Mouse (Mus musculus): ENCODE data around the gene Rmi1.
"Not testable (repeated sequence)": the region's sequence is repeated elsewhere in the genome, so short reads cannot be mapped to it uniquely, and the experiment has no call there.

Rmi1 gene

DNA sequence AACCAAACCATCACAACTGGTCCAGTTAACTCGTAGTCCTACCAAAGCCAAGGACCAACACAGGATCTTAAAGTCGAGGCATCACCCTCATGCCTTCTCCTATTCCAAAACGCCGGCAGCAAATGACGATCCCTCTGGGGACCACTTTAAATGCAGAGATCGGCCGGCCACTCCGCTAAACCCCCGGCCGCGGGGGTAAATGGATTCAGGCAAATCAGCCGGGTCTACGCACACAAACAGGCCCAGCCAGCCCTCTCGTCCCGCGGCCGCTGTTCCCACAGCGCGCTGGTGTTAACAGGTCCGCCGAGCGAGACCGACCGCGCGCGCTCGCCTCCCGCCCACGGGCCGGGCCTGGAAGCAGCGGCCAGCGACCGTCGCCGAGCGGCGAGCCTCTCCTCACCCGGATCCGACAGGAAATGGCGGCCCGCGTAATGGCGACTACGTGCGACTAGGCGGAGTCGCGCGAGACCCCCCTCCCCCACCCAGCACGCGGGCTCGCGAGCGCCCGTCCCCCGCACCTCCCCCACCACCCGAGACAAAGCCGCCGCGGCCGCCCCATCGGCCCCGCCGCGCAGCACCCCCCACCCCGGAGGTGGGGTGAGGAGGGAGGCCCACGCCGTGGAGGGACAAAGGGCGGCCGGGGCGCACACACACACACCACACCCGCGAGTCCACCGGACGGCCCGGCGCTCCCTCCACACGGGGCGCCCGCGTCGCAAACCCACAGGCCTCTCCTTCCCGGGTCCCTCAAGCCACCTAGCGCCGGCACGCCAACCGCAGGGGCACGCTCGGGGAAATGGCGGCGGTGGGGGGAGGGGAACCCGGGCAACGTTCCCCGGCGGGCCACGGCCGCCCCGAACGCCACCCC, 679 bp upstream of the Rmi1 start:
- DNase-seq (ENCODE audit: low read depth, low spot score), result peak; percentile 80

DNA sequence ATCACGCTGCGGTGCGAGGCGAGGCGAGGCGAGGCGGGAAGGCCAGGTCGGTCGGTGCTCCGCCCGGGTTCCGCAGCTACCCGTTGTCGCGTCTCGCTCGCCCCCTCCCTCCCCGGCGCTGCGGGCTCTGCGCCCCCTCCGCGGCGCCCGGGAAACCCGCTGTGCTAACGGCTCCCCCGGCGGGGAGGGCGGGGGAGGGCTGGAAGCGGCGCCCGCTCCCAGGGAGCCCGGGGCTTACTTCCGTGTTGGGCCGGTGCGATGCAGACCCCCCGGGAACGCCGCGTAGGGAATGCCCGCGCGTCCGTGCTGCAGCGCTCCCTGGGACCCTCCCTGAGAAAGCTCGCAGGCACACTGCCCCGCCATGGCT, 679 bp downstream of the Rmi1 start:
- no peak for DNase-seq (ENCODE audit: low read depth, low spot score)

DNA sequence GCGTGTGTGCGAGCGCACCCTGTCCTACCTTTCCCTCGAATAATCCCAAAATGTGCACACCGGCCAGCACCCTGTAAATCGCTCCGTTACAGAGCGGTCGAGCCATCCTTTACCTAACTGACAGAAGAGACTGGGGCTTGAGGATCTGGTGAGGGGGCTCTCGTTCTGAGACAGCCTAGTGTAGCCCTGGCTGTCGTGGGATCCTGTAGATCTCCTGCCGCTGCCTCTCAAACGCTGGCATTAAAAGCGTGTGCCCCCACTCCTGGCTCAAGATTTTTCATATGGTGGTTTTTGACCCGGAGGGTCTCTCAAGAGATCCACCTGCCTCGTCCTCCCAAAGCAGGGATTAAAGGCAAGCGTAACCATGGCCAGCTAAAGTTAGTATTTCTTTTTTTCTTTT, 1.2 kb downstream of the Rmi1 start, which contains the start of gene Hnrnpk:
Gene Hnrnpk (minus strand): TSS at position 101 of the 400 bp plus-strand sequence.
- not testable (repeated sequence) for DNase-seq (ENCODE audit: low read depth, low spot score)

DNA sequence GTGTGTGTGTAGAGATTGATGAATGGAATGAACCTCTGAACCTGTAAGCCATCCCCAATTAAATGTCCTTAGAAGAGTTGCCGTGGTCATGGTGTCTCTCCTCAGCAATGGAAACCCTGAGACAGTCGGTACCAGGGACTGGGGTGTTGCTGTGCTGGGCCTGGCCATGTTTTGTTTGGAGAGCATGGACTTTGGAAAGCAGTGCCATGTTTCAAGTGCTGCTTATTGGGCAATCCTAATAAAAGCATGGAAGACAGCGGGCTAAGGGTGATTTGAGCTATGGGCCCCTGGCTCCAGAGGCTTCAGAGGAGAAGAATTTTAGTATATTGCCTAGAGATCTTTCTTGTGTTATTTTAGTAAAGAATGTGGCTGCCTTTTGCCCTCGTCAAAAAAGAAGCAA, 9.0 kb downstream of the Rmi1 start:
- DNase-seq (ENCODE audit: low read depth, low spot score), result no peak

DNA sequence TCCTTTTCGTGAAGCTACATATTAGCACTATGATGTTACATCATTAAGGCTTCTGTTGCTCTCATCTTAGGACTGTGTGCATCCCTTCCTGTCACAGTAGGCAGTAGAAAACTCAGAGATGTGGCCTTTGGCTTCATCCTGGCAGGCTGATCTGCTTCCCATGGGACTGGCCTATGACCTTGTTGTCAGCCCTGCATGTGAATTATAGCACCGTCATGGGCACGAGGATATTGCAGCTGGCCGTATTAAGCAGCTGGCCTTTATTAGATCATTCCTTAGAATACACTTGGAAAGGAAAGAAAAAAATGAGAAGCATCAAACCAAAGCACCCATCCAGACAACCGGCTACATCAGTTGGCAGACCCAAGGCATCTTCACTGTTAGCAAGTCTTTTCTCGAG, 13.3 kb downstream of the Rmi1 start:
- DNase-seq (ENCODE audit: low read depth, low spot score), result no peak

DNA sequence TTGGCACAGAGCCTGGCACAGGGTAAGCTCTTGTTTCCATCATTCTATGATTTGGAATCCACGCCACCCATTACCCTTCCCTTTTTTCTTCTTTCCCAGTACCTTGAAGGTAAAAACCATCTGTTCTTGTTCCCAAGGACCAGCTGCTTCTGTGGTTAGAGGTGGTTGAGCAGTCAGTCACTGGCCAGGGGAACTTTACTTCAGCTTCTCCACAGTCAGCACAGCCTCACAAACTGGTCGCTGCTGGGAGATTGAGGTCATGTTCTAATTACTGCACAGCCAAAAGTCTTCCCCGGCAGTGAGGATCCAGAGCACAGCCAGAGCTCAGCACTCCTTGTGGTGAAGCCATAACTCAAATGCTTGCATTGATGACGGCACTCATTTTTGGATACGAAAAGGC, 13.8 kb downstream of the Rmi1 start:
- DNase-seq (ENCODE audit: low read depth, low spot score), result no peak

DNA sequence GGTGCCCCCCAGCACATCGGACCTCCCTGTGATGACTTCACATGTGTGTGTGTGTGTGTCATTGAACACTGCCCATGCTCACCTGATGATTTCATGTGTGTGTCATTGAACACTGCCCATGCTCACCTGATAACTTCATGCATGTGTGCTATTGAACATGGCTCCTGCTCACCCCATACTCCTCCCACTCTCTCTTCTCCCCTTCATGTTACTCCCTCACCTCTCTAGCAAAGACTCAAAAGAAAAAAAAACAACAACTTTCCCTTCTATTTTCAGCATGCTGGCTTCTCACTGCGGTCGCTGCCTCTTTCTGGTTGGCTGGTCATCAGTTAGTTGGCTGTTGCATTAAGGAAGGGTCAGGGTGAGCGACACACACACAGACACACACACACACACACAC, 16.6 kb downstream of the Rmi1 start:
- no peak for DNase-seq (ENCODE audit: low read depth, low spot score)

DNA sequence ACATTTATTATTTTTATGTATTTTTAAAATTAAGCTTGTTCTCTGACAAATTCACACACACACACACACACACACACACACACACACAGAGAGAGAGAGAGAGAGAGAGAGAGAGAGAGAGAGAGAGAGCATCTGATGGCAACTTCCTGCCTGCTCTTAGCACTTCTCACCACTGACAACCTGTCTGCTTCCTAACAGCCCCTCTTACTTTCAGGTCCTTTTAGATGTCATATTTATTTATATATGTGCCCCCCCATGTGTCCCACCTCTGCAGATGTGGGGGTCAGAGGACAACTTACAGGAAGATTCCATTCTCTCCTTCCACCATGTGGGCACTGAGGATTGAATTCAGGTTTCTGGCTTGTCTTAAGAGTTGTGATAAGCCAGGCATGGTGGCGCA, 17.2 kb downstream of the Rmi1 start:
- no peak for DNase-seq (ENCODE audit: low read depth, low spot score)

DNA sequence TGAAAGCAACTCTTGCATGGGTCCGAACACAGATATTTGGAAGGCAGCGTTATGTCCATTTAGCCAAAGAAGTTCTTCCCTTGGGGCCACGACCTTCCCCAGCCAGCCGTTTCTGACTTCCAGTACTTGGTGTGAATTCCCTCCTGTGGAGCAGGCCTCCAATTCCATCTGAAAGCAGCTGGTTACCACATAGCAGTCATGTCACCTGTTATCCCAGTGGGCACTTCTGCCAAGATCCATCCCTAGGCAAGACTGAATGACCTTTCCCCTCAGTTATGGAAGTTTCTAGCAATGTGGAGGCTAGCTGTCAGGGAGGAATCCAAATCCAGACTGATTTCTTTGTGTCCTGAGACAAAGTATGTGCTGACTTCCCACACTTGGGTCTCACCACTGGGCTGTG, 19.0 kb downstream of the Rmi1 start:
- DNase-seq (ENCODE audit: low read depth, low spot score), result no peak

DNA sequence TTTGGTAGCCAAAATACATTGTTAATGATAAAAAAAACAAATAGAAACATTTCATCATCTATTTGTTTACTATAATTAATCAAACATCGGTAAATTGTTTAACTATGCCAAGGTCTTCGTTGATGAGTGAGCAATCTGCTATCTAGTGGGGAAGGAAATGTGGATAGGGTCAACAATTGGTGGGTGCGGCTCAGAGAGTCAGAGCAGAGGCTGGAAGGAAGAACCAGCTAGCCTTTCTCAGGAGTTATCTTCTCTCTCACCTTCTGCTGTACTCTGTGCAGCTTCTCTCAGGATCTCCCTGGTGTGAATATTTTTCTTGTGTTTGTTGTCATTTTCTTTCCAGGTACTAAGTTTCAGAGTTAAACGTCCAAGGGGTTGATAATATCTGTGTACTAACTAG, 20.2 kb downstream of the Rmi1 start:
- no peak for DNase-seq (ENCODE audit: low read depth, low spot score)

DNA sequence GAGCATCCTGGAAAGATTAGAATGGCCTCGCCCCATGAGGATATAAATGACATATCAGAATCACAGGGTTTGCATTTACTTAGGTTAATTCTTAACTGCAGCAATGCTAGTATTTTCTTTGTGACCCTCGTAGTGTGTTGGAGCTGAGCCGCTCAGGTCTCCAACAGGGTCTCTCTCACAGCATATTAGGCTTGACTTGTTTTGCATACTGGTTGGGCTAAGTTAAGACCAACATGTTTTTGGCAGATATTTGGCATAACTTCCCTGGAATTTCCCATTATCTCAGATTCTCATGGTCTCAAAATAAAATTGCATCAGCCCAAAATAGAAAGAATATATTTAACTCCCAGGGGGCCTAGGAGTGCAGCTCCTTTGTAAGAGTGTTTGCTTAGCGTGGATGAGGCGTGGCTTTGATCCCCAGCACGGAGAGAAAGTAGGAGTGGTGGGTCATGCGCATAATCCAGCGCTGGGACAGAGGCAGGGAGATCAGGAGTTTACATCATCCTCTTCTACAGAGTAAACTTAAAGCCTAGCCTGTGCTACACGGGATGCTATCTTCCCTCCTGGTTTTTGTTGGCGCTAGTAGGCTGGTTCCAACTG, 21.1 kb downstream of the Rmi1 start:
- DNase-seq (ENCODE audit: low read depth, low spot score), result peak; percentile 34

DNA sequence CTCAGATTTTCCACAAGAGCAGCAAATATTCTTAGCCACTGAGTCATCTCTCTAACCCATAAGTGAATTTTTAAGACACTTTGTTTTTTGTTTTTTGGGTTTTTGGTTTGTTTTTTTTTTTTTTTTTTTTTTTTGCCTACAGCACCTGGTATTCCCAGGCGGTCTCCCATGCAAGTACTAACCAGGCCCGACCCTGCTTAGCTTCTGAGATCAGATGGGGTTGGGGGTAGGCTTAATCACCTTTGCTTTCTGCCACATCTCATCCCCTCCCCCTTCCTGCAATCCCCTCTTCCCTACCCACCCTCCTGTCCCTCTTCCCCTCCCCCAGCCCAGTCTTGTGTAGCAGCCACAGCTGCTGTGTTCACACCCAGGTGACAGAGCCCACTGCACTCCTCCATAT, 37.7 kb downstream of the Rmi1 start:
- DNase-seq (ENCODE audit: low read depth, low spot score), result peak; percentile 18

DNA sequence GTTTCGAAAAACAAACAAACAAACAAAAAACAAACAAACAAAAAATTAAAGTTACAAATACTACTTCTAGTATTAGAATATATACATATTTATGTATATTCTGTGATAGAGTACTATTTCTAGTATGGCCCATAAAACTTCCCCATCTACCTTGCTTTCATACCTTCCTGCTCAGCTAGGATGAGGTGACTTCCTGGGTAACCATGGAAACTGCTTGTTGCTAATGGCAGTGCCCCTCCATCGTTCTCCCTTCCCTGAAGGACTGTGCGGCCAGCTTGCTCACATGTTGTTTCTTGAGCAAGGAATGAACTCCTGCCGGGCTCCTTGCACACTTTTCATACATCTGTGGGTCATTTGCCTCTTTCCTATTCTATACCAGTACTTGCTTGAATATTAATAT, 41.3 kb downstream of the Rmi1 start:
- no peak for DNase-seq (ENCODE audit: low read depth, low spot score)

DNA sequence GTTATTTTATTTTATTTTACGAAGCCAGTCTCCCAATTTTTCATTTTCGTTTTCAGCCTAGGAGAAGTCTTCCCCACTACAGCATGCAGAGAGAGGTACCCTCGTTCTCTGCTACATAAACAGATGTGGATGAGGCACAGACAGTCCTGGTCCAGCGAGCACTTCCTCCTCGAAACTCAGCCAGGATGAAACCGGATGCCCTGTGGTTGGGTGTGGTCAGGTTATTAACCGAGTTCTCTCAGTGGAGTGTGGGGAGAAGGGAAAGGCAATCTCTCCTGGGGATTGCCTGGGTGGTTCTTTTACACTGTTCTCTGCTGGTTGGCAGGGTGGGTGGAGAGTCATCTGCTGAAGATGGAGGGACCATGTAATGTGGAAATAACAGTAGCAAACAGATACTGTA, 41.7 kb downstream of the Rmi1 start:
- DNase-seq (ENCODE audit: low read depth, low spot score), result no peak

DNA sequence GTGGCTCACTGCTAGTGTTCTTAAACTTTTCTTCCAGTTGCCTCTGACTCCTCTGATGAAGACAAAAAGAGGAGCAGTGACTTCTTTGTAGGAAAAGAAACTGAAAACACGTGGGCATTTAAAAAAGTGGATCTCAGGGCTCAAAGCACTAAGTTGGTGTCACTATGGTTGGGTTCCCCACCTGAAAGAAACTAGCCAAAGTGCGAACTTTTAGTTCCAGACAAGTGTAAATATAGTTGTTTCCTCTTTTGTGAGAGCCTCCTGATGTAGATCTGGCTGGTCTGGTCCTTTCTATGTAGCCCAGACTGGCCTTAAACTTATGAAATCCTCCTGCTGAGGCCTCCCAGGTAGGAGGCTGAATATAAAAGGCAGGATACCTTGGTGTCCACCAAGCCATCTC, 44.5 kb downstream of the Rmi1 start:
- DNase-seq (ENCODE audit: low read depth, low spot score), result no peak

DNA sequence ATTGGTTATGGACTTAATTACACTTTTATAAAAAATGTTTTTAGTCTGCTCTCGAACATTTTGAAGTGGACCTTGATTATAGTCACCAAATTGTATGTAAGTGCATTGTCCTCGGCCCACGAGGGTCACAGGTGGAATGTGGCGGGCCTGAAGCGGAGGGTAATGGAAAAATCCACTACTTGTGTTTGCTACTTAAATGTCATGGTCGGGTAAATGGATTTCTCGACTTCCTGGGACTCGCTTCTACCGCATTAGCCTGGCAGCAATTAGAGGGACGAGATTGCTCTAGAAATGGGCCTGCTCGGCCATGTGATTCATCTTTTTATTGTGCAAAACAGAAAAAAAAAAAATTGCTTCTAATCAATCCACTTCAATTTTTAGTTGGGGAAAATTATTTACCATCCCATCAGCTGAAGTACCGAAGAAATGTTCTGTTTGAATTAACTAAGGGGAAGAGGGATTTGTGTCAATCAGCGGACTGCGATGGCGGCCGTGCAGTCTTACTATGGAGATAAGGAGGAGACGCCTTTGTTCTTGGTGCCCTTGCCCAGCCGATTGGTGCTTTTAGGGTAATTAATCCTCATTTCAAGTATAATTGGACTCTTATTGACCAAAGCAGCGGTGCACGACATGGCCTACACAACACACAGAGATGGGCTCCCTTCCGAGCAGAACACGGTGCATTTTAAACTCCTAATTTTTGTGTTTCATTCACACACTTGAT, 48.6 kb downstream of the Rmi1 start:
- DNase-seq (ENCODE audit: low read depth, low spot score), result no peak

DNA sequence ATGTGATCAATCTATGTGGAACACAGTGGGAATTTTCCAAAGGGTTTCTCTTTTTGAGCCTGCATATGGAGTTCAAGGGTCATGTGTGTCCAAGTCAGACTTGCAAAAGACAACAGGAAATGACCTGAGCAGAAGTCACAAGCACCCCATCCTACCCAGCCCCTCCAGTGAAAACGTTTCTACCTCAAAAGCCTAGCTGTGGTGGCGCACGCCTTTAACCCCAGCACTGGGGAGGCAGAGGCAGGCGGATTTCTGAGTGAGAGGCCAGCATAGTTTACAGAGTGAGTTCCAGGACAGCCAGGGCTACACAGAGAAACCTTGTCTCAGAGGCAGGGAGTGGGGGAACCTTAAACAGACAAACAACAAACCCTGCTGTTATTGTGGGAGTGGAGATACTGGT, 50.2 kb downstream of the Rmi1 start:
- no peak for DNase-seq (ENCODE audit: low read depth, low spot score)

DNA sequence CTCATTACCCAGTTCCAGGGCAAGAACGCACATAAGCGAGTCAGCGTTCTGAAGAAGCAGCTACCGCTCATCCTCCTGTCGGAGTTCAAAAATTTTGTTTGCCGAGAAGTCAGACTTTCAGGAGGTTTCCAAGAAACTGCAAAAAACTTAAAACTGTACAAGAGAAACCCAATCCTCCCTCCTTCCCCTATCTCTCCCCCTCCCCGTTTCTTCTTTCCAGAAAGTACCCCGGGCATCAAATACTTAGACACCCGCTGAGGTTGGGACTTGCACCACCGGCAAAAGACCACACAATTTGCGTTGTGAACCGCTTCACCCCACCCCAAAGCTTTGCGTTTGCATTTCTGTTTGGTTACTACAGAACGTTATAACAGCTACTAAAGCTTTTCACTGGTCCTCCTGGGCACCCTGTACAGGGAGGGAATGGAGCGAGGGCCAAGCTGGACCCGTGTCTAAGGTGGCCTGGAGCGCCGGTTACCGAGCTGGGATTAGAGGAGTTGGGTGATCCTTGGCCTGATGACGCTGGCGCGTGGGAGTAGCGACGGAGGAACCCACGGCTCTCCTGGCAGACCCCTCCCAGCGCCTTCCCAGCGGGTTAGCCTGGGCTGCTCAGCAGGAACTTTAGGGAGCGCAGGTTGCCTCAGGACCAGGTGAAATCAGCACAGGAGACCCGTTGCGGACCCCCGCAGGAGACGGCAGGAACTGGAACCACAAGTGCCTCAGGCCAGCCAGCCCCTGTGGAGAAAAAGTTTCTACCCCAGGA, 50.8 kb downstream of the Rmi1 start:
- peak; percentile 51 for DNase-seq (ENCODE audit: low read depth, low spot score)

DNA sequence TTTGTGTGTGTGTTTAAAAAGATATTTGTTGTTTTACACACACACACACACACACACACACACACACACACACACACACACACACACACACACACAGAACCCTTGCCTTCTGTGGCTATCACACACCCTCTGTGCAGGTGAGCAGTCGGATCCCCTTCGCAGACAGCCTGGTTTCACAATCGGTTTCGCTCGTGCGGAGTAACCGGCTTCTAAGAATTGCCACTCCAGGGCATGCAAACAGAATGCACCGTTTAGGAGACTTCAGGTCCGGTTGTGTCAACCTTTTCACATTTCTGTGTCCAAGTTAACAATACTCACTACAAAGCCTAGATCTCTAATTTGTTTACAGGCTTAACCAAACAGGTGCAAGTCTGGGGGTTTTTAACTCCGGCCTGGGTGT, 51.5 kb downstream of the Rmi1 start:
- no peak for DNase-seq (ENCODE audit: low read depth, low spot score)

DNA sequence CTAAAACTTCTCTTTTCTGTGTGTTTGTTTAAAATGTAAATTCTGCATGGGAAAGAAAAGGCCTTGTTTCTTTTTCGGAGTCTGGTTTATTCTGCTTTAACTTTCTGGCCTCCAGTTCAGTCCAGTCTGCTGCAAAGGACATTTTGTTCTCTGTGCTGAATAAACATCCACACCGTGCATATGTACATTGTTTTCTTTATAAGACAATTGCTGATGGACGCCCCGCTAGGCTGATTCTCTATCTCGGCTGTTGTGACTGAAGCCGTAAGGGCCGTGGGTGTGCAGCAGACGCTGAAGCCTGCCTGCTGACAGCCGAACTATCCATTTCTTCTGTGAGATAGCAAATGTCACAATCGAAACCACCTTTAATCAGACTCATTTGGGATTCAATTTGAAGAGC, 54.5 kb downstream of the Rmi1 start:
- peak; percentile 32 for DNase-seq (ENCODE audit: low read depth, low spot score)

DNA sequence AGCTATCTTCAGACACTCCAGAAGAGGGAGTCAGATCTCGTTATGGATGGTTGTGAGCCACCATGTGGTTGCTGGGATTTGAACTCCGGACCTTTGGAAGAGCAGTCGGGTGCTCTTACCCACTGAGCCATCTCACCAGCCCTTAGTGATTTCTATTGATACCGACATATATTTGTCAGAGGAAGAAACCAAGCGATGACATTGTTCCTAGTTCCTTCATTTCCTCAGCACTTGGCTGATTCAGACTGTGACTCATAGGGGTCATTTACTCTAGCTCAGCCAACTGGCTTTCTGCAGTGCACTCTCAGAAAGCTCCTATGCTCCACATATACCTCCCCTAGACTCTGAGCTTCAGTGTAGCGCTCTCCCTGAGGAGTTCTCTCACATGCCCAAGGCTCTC, 56.8 kb downstream of the Rmi1 start:
- not testable (repeated sequence) for DNase-seq (ENCODE audit: low read depth, low spot score)
